Mouse (Mus musculus) embryo, embryonic 10 days (tissue): ENCODE data around the gene Nfyc.

Experiments
- DNase-seq: peaks from one replicate; pipeline ENCODE4 v3.0.0-alpha.2; 2015; ENCODE audit warnings: low spot score

The Nfyc gene

DNA sequence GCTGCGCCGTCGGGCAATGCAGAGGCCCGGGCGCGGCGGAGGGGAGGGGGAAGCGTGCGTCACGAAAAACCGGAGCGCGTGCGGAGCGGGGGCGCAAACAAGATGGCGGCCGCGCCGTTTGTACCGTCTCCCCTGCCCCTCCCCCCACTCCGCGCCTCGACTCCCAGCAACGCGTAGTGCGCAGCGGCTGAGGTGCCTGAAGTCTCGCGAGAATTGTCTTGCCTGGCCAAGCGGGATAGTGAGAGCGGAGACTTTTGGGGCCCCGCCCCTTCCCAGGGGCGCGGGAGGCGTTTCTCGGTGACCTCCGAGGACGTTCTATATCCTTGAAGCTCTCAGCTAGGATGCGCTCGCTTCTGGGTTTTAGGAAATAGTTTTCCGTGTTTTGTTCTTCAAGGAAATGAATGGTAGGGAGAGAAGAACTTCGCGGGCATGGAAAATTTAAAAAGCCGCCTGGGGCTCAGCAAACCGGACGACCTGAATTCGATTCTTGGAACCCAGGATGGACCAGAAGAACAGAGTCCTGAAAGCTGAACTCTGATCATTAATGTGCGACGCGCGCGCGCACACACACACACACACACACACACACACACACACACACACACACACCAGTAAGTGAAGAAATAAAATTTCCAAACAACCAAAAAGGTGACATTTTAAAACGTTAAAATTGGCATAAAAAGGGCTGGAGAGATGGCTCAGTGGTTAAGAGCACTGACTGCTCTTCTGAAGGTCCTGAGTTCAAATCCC is 5.6 kb downstream of the Nfyc start:
- DNase-seq = peak; percentile 100

DNA sequence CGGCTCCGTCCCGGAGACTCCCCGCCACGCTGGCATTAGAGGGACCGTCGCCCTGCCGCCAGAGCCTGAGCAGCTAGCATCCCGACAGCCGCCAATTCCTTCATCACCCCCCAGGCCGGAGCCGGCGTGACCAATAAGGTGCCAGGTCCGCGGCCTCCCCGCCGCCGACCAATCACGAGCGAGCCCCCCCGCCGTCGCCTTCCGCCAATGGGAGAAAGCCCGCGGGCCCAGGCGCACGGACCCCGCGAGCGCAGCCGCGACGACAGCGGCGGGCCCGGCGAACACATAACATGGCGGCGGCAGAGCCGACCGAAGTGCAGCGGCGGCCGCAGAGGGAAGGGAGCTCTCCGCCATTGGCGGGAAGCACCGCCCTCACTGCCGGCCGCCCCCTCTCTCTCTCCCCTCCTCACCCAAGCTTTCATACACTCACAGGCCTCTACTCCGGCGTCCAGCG is 6.2 kb downstream of the Nfyc start:
- DNase-seq = peak; percentile 95

DNA sequence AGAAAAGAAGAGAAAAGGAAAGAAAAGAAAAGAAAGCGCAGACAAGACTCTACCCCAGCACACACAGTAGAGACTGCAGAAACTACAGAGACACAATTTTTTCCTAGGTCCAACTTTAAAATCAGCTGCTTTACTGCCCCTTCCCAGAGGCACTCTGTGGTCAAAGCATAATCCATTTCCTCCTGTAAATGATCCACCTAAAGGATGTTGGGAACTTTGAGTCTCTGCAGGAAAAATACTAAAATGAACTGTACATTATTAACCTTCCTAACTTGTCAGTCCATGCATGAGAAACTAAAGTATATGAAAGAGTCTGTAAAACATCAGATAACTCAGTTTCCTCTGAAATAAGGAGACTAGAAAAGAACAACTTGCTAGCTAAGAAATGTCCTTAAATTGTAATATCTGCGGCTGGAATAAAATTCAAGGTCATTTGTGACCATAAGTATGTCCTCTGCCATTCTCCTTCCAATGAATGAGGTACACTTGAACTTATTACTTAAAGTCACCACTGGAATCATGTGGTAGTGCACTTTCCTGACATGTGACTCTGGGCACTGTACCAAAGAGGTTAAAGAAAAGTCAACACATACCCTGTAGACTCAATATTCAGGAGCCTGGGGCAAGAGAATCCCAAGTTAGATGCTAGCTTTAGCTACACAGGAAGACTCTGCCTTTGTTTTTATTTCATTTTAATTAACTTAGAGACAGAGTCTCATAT is 9.0 kb downstream of the Nfyc start:
- DNase-seq = no peak

DNA sequence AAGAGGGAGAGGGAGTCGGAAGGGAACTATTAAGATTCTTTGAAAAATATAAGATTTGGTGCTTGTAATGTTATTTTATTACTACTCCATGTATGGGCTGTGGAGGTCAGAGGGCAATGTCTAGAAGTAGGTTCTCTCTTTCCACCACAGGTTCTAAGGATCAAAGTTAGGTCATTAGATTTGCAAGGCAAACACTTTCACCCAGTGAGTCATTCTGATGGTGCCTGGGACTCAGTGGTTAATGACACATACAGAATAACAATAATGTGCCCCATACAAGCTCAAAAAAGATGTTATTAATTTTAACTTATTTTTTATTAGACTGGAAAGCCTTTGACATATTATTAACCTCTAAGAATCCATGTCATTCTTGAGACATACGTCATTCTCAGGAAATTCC is 11.5 kb downstream of the Nfyc start:
- no peak for DNase-seq

DNA sequence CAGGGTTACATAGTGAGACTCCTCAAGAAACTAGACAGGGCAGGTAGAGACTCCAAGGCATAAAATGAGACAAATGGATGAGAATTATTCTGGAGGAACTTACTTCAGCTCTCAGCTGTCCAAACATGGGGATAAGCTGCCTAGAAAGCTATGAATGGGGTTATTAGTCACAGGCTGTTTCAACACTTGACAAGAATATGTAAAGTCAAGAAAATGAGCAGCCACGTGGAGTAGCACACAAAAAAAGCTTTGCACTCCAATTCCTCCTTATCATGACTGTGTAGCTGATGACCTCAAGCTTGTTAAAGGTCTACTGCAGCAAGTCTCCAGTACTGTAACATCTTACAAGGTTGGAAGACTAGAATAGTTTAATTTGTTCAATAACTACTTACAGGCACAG is 12.1 kb downstream of the Nfyc start:
- no peak for DNase-seq

DNA sequence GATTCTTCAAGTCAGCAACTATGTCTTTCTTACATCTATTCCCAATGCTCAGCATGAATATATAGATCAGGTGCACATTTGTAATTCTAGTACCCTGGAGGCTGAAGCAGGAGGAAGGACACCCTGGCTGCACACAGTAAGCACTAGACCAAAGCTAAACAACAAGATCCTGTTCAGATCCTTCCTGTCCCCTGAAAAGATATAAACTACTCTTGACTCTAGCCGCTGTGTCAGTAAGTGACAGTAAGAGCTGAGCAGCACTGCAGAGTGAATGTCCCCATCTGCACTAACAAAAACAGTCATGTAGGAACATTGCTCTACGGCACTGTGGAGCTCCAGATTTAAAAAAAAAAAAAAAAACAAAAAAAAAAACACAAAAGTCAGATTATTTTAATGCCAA is 13.4 kb downstream of the Nfyc start:
- no peak for DNase-seq

DNA sequence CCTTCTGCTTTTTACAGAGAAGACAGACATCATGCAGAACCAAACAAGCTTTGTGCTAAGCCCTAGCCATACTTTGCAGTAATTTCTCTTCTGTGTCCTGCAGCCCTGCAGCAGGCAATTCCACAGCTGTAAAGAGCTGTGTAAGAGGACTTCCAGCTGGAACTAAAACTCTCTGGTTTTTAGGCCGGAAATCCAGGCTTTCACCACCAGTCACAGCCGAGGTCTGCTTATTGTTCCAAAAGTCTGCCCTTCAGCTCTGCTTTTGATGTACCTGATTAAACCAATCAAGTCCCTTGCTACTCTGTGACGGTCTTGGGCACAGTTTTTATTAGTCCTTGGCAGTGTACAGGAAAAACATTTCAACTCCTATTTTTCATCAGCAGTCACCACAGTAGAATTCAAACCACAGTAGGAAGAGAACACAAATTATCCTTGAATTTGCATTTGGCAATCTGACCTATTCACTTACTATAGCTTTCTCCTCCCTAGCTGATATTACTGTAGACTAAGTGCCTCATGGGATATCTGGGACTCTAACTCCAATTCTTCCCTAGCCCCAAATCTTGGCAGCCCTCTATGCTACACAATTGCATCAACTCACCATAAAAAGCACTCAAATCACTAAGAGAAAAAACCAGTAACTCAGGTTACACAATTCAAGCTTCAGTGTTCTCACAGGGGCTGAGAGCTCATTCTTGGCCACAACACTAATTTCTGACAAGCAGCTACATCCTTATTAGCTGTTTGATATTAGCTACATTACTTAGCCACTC is 14.2 kb downstream of the Nfyc start:
- DNase-seq = peak; percentile 34

DNA sequence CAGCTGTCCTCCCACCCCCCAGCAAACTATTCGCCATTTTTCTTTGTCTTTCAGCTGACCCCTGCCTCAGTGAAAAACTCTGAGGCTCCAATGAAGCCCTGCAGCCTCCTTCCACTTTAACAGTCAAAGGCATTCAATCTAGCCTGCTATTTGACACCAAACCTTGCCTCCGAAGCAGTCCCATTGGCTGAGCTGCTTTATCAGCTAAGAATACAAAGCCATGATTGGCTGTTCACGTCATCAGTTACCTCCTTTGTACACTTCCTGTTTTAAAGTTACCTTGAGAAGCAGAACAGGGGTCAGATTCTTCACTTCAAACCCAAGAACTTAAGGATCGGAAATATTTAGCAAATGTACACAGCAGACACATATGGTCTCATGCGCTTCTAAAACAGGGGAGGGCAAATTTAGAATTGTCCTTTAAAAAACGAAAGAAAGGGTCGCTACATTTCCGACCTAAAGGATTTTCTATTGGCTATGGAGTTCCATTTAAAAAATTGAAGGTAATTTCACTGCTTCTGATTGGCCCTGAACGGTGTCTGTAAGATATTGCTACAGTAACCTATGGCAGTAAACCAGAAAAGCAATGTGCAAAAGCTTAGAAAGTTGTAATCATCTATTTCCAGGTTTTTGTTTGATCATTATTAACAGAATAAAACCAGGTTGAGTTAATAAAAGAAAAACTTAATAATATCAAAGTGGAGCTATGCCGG is 15.6 kb downstream of the Nfyc start:
- DNase-seq = peak; percentile 96

DNA sequence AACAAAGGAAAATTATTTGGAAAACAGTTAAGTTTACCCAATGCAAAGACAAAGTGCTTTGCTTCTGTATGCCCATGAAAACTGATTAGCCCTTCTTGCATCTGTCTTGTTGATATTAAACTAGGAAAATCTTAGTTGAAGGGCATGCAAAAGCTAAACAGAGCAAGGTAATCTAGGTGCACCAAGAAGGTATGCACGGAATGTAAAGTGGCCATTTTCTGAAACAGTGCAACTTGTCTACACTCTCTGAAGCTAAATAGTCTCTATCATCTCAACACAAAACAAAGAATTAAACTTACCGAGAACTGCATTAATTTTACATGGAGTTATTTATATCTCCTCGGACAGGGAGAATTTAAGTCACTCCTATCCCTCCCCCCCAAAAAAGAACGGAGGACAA is 16.2 kb downstream of the Nfyc start:
- DNase-seq = peak; percentile 30

DNA sequence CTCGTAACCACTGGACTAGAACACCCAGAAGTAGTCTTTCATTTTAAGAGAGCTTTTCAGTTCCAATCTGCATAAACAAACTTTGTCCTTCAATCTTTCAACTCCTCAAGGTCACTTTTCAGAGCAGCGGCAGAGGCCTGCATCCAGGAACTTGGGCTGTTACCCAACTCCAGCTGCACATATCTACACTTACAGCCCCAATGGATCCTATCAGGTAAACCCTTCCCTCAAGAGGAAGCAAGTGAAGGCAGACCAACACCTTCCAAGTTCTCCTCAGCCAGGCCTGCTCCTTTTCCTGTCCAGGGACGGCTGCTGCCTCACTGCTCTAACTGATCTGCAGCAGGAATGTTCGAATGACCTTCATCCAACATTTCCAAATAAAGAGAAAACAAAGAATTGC is 17.2 kb downstream of the Nfyc start:
- DNase-seq = peak; percentile 16

DNA sequence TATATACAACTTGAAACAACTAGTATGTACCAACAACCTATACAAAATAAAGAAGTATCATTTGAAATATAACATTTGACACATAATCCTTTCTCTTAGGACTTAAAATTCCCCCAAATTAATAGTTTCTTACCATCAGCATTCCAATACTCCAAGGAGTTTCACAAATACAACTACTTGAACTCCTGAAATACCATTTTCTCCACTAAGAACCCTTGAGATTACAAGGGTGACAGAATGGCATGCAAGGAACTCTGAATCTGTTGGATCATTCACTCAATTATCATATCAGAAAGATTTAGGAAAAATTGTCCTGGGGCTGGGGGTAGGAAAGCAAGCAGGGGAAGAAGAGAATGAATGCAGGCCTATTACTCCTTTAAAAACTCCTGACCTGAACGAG is 17.6 kb downstream of the Nfyc start:
- DNase-seq = no peak

DNA sequence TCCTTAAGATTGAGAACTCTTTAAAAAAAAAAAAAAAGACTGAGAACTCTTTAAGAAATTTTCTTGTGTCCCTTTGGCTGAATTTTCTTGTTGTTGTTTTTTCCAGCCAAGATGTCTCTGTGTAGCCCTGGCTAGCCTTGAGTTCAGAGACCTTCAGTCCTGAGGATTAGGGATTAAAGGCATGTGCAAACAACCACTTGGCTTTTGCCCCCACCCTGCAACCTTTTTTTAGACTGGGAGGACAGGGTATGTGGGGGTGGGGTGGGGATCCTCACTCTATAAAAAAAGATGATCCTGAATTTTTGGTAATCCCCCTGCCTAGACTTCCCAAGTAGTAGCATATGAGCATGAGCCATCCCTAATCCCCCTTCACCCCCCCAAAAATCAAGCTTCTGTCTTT is 25.6 kb downstream of the Nfyc start:
- no peak for DNase-seq

DNA sequence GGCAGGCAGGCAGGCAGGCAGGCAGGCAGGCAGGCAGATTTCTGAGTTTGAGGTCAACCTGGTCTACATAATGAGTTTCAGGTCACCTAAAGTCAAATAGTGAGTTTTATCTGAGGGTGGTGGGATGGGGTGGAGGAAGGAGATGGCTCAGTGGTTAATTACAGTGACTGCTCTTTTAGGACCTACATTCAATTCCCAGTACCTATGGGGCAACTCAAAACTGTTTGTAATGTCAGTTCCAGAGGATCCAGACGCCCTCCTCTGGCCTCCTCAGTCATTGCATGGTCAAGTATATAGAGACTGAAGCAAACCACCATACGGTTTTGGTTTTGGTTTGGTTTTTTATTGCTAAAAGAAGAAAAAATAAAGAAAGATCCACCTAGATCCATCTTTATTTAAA is 29.9 kb downstream of the Nfyc start:
- peak; percentile 18 for DNase-seq

DNA sequence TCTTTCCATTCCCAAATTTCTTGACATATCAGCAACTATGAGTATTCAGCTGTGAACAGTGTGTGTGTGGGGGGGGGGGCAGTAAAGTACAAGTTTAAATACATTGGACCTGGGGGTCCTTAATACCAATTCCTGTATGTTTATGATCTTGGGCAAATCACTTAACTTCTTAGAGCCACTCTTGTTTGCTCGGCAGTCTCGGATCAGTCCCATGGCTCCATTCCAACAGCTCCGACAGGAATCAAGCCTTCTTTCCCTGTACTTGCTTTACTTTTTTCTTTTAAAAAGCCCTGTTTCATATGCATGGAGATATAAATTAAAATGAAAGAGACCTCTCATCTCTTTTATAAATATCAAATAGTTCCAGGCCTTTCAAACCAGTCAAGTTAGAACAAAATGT is 30.7 kb downstream of the Nfyc start:
- no peak for DNase-seq

DNA sequence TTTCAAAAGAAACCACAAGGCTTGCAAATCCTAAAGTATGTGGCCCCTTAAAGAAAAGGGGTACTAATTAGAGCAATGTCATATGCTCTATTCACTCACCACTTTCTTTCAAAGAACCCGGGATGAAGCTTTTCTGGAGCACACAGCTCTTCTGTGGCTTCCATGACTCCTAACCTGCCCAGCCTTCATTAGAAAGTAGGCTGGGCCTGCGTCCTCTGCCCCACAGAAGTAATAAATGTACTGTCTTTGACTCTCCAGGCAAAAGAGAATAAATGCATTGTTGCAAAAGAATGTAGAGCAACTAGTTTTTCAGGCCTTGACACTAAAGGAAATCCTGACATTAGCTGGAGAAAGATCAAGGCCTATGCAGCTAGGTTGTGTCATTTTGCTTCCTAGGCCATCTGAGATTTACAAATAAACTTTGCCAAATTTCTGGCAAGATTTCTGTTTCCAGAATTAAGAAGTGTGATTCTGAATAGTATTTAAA is 31.6 kb downstream of the Nfyc start:
- peak; percentile 23 for DNase-seq

DNA sequence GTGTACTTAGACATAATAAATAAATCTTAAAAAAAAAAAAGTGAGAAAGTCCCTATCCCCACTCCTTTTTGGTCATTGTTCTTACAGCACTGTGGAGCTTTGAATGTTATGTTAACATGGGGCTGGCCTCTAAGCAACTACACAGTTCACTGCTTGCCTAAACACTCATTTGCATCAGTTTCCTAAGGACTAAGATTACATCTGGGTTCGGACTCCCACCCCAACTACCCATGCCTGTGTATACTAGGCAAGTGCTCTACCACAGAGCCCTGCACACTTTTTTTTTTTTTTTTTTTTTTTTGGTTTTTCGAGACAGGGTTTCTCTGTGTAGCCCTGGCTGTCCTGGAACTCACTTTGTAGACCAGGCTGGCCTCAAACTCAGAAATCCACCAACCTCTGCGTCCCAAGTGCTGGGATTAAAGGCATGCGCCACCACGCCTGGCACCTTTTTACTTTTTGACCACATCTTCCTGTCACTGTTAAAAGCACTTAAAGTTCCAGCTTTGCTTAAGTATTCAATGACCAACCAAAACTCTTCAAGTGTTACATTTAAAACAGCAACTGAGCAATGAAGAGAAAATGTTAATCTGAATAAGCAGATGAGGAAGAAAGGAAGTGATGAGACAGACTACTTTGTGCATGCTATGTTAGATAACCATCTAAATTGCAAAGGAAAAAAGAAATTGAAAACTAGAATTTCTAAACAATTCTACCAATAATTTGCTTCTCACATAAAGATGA is 33.2 kb downstream of the Nfyc start:
- no peak for DNase-seq

DNA sequence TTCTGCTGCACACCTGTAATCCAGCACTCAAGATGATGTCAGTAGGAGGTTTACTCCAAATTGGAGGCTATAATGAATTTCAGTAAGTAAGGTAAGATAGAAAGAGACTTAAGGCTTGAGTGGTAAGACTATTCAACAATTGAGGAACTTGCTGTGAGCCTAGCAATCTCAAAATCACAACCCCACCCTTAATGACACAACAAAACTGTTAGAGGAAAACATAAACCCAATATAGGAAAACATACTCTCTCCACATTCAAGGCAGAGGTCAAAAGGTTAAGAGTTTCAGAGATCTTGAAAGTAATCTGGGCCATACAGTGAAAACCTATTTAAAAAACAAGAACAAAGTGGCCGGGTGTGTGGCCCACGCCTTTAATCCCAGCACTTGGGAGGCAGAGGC is 34.7 kb downstream of the Nfyc start:
- DNase-seq = no peak

DNA sequence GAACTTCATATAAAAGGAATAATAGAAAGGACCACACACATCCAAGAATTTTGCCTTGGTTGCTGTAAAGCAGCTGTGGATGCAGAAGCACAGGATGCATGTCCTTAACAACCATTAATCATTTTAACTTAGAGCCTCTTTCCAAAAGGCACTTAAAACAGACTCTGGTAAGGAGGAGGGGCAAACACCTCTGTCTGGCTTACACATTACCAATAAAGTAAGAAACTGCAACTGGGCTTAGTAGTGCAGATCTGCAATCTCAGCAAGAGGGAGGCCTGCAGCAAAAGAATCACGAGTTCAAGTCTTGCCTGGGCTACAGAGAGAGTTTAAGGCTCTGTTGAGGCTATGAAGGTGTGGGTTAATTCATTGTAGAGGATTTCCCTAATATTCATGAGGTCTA is 35.7 kb downstream of the Nfyc start:
- no peak for DNase-seq

DNA sequence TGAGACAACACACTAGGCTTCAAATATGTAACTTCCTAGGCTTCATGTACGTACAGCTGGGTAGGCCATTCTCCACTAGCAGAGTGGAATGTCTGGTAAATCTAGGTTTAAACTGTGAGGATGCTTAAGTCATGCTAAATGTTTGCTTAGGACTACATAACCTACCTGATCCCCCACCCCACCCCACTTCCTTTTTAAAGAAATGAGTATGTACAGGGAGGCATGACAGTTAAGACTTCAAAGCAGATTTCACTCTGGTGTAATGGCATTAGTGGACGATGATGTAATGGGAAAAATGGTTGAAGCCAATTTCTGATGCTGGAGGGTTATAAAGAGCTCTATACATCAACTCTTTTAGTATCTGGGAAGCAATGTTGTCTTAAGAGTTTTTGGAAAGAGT is 38.5 kb downstream of the Nfyc start:
- DNase-seq = no peak

DNA sequence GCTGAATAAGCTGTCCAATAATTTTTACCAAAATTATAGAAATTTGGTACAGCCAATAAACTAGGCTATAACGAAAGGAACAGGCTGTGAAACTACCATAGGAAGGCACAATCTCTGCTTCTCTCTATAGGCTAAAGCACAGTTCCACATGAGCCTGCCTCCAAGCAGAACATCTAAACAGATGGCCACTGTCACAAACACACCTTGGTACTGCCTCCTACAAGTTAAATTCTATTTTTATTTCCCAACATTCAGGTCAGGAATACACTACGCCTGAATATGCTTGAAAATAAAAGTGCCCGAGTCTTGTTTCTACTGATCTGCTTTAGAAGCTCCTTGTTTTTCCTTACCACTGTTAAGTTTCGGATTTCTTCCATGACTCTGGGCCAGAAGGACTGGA is 41.3 kb downstream of the Nfyc start:
- no peak for DNase-seq

DNA sequence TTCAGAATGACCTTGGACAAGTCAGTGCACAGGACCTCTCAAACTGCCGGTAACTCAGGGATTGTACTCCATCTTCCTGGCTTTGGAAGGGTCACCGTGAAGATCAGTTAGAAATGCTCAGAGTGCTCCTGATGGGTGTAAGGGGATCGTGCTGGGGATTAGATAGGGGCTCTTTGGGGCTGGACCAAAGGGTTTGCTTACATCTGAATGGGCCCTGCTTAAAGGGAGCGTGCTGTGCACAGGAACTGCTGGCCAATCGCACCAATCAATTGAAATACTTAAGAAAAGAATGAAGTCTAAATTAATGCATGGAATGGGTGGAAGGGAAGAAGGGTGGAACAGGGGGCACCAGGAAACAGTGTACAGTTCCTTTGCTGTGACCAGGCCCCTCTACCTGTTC is 75.6 kb downstream of the Nfyc start:
- DNase-seq = no peak
